Mouse (Mus musculus) brain, embryonic 14.5 days (tissue): ENCODE measurements around the gene Prkg1.

Experiments used
- CTCF ChIP-seq: fragments of 200-500 bp; IDR thresholded peaks from 2 replicates; pipeline ENCODE4 v1.5.1; 2012; ENCODE audit warnings: inconsistent platforms, mild to moderate bottlenecking, moderate library complexity, borderline replicate concordance; ENCODE audit not compliant: insufficient read depth, insufficient read length; ENCODE audit errors: extremely low read depth
- POLR2A ChIP-seq: fragments of 200-500 bp; IDR thresholded peaks from 2 replicates; pipeline ENCODE4 v1.6.1; 2012; ENCODE audit warnings: mild to moderate bottlenecking, inconsistent platforms, borderline replicate concordance; ENCODE audit not compliant: poor library complexity, insufficient read depth, insufficient read length, severe bottlenecking; ENCODE audit errors: extremely low read depth

GRCm38 (mm10) chr19:31680821-31681220 is 84.0 kb downstream of the Prkg1 start:
- TF ChIP-seq POLR2A (no peak), CTCF (0 out of 2 replicates have a peak, but pooled peaks have one; percentile 1)
